Mouse (Mus musculus) heart, postnatal 14 days (tissue): ENCODE measurements around the gene Akr1c21. TPM values are rescaled to one million over a fixed set of nuclear protein-coding genes. Genes with fewer than 3 reads are reported as not detected.
"Not testable (repeated sequence)": the region's sequence is repeated elsewhere in the genome, so short reads cannot be mapped to it uniquely, and the experiment has no call there.

Experiments
- DNase-seq, 2 experiments: peaks; one replicate each; pipeline ENCODE4 v3.0.0; 2021 to 2022
- intact Hi-C: fragments of 180-260 bp; cut with DNase I; formaldehyde crosslinking; loops from one replicate; pipeline ENCODE4 v1.15.1; 2025
- long read RNA-seq, 2 experiments: library from polyadenylated mRNA; stranded (forward); transcript quantifications; one replicate each; pipeline ENCODE4 v2.0.0; 2021
- total RNA-seq, 2 experiments: library from RNA; stranded (reverse); gene quantifications; 2 replicates each; pipeline ENCODE4 v1.2.3; 2021

The Akr1c21 gene
- total RNA-seq: not detected
- long read RNA-seq, experiment 1: 0 reads
- long read RNA-seq, experiment 2: 0 reads

DNA sequence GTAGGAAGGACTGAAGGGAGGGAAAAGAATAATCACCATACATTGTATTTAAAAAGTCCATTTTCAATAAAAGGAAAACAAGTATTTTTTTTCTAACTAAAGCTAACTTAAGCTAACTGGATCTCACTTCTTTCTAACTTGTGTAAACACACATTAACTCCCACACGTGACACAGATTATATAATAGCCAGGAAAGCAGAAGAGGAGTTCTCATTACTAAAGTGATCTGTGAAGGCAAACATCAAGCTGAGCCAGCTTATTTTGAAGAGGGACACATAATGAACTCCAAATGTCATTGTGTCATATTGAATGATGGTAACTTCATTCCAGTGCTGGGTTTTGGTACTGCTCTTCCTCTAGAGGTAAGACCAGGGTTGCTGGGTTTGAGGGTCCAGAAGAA is at the start of gene Akr1c21:
Akr1c21 (plus strand) TSS at position 205 of the 400 bp plus-strand sequence.
- no peak for DNase-seq
- intact Hi-C loops: no loop called here

DNA sequence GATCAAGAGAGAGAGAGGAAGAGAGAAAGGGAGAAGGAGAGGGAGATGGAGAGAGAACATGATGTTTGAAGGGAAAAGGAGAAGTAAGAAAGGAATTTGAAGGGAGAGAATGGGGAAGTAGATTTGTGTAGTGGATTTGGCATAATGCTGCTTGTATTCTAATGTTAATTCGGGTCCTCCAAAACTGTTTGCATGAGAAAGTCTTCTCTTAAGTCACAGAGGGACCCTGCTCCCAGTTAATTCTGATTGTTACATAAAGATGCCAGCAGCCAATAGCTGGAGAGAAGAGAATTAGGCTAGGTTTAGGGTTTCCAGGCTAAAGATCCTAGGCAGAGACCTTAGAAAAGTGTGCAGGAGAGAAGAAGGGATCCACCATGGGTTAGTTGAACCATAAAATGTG is 14.7 kb upstream of the Akr1c21 start:
- DNase-seq: no peak
- intact Hi-C loops: no loop called here

DNA sequence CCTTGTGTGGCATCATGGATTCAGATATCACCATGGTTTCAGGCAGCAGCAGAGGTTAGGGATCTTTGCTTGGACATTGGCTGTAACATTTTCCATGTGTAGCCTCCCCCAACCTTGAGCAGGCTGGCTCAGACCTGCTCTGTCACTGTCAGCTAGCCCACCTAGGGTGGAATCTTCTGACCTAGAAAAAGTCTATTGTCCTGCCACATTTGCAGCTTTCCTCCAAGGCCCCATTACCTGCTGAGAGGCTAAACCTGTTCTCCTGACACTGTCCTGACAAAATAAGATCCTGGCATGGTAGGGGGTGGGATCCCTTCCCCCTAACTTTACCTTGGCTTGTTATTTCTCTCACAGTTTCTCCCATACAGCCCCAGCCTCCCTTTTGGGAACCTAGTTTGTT is 13.4 kb upstream of the Akr1c21 start:
- intact Hi-C loops: no loop called here

DNA sequence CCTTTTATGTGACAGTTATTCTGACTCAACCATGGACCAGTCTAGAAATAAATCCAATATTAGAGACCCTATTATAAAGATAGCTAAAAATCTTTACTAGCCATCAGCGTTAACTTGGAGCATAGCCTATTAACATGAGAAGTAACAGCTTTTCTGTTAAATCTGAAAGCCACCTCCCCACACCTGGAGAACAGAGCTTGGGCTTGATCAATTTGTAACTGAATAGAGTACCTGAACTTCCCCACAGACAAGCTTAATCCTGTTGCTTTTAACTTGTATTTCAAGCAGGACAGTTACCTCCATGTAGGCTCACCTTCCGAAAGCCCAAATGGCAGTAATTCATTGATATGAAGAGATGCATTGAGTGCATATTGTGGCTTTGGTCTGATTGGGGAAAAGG is 7.9 kb upstream of the Akr1c21 start:
- intact Hi-C loops: no loop called here
- DNase-seq: no peak

More for the DNA sequence above, 13.4 kb upstream of the Akr1c21 start:
- DNase-seq: no peak

DNA sequence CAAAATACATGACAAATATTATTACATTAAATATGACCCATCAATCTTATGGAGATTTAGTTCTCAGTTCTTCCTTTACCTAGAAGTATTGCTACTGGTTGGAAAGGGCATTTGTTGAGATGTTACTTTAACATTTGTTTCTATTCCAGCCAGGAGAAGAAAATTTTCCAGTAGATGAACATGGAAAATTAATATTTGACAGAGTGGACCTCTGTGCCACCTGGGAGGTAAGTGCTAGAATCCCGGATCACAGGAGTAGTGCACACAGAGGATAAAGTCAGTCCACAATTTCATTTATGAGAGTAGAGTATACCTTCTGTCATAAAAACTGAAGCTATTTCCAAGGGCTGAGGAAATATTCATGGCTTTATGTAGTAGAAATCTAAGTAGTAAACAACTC is 3.0 kb downstream of the Akr1c21 start:
- intact Hi-C loops: no loop called here
- no peak for DNase-seq

DNA sequence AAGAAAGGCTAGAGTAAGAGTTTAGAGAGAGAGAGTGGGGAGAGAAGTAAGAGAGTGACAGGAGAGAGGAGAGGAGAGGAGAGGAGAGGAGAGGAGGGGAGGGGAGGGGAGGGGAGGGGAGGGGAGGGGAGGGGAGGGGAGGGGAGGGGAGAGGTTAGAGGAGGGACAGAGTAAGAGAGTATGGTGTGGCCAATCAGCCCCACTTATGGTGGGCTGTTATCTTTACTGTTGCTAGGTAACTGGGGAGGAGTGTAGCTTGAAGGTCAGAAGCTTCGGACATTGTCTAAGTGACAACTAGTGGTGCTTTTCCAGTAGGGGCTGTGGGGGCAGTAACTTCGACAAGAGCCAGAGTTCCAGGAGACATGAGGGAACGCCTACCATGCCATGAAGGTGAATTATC is 29.6 kb downstream of the Akr1c21 start:
- DNase-seq, intact Hi-C loops: not testable (repeated sequence)

DNA sequence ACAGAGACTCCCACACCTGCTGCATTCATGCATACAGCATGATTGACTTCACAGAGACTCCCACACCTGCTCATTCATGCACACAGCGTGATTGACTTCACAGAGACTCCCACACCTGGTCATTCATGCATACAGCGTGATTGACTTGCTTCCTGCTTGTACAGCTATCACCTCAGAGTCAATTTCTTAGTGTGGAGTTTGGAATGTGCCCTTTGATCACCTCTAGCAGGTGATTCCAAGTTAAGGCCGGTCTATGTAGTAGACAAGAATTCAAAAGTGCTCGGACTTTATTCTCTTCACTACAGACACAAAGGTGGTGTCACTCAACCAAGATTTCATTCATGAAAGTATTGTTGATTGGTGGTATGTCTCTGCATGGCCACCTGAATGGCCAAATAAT is 32.9 kb downstream of the Akr1c21 start:
- DNase-seq: no peak
- intact Hi-C loops: no loop called here

DNA sequence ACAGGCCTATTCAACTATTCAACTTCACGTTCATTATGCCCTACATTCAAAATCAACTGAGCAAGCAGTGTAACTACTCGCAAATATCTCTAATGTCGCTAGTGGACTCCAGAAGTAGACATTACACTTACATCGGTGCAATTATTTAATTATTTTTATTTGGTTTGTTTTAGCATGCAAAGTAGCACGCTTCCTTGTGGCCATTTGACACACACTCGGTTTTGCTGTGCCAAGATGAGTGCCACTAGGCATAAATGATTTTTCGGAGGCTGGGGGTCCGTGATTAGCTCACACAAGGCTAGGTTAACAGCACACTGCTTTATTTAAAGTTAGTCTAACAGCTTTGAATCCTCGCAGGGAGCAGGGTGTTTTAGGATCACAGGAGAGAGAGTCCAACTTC is 34.7 kb downstream of the Akr1c21 start:
- intact Hi-C loops: no loop called here
- DNase-seq: no peak

DNA sequence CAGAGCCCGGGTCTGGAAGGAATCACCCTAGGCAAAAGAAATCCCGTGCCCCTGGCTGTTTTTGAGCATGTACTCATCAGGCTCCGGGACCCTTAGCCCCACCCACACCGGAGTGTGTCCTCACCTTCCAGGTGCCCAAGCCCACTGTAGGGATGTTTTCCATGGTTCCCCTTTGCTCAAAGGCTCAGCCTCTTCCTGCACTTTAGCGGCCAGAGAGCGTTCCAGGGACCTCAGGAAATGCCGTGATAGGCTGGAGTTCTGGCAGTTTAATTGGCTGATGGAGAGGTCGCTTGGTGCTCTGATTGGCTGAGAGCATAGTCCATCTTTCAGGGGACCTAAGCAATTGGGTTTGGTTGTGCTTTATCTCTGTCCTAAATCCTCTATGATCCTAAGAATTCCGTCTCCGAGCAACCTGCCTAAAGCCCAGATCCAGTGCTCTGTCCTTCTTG is 35.1 kb downstream of the Akr1c21 start, which contains the start of gene Akr1e1:
Akr1e1 (minus strand) TSS at position 214 of the 449 bp plus-strand sequence.
- intact Hi-C loops: no loop called here
- DNase-seq: peak; percentile 83 to 87

DNA sequence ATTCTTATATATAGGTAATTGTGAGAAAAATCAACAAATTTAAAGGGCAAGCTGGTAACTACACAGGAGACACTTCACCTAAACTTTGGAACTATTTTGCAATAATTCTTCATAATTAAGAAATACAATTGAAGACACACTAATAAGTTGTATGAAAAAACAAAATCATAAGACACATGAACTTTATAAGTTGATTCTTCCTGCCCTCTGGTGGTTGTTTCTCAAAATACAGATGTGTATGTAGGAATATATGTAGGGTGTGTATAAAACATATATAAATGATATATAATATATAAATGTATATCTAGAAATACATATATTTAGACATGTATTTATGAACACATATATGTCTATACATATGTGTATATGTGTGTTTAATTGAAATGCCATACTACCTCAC is 37.0 kb downstream of the Akr1c21 start:
- peak in 1 of 2 experiments; percentile 4 for DNase-seq
- intact Hi-C loops: loop anchor here (10.0 kb wide), 1 partner anchor 476 kb away; no protein-coding TSS in a partner anchor

Other genes starting within 250 kb of the Akr1c21 start
- gene Akr1c6, start 139.8 kb upstream of the Akr1c21 start, total RNA-seq: not detected
- not detected for gene Akr1c20, start 50.7 kb upstream of the Akr1c21 start, total RNA-seq
- gene Akr1e1, start 35.1 kb downstream of the Akr1c21 start, total RNA-seq: 10 to 100 TPM; 14.2 to 15.8 TPM